Mouse (Mus musculus) spleen, embryonic (tissue): ENCODE data around the gene Asic3.

Experiments
- CTCF ChIA-PET: fragments of 350-600 bp; sonication (Branson Sonifier 250); formaldehyde crosslinking; loops from one replicate; lab custom pipeline; 2022; lab: Charles Lee

The Asic3 gene

GRCm38 (mm10) chr5:24416222-24416736 is 3.1 kb downstream of the Asic3 start:
- CTCF ChIA-PET: interaction anchor here (0.5 to 1.1 kb wide), 3 partner anchors 9 to 884 kb away, joined by 3 to 12 read pairs (median 3); no protein-coding TSS in a partner anchor

GRCm38 (mm10) chr5:24417587-24417986 is 4.4 kb downstream of the Asic3 start:
- CTCF ChIA-PET: no interaction called here

- CTCF ChIA-PET: interaction anchor here (0.8 kb wide), 1 partner anchor 14 kb away, joined by 3 read pairs; no protein-coding TSS in a partner anchor
These were observed 7.2 kb downstream of the Asic3 start for GRCm38 (mm10) chr5:24420381-24420780.

- CTCF ChIA-PET: no interaction called here
These were observed 10.2 kb downstream of the Asic3 start, which contains the start of the genes Cdk5 and Slc4a2 for GRCm38 (mm10) chr5:24423129-24424003. Cdk5 (minus strand) TSS chr5:24423530. Slc4a2 (plus strand) TSS chr5:24423837.

GRCm38 (mm10) chr5:24424004-24424781 is 11.0 kb downstream of the Asic3 start:
- CTCF ChIA-PET: no interaction called here

- CTCF ChIA-PET: interaction anchor here (0.8 kb wide), 1 partner anchor 8 kb away, joined by 3 read pairs; no protein-coding TSS in a partner anchor
These were observed 11.7 kb downstream of the Asic3 start for GRCm38 (mm10) chr5:24424861-24425411.

GRCm38 (mm10) chr5:24425421-24426036 is 12.3 kb downstream of the Asic3 start:
- CTCF ChIA-PET: interaction anchor here (0.7 to 0.8 kb wide), 2 partner anchors 9 to 22 kb away, joined by 3 read pairs; partner anchors contain the start of gene Tmub1

- CTCF ChIA-PET: interaction anchor here (0.5 to 0.7 kb wide), 2 partner anchors 22 to 50 kb away, joined by 3 read pairs; partner anchors contain the start of gene Tmub1
These were observed 12.8 kb downstream of the Asic3 start for GRCm38 (mm10) chr5:24426037-24426432.

- CTCF ChIA-PET: interaction anchor here (0.5 kb wide), 1 partner anchor 49 kb away, joined by 3 read pairs; no protein-coding TSS in a partner anchor
These were observed 13.5 kb downstream of the Asic3 start for GRCm38 (mm10) chr5:24426556-24427284.

- CTCF ChIA-PET: no interaction called here
These were observed 14.1 kb downstream of the Asic3 start for GRCm38 (mm10) chr5:24427285-24427633.

GRCm38 (mm10) chr5:24427981-24428402 is 14.8 kb downstream of the Asic3 start:
- CTCF ChIA-PET: no interaction called here

- CTCF ChIA-PET: no interaction called here
These were observed 15.4 kb downstream of the Asic3 start for GRCm38 (mm10) chr5:24428596-24428995.

- CTCF ChIA-PET: interaction anchor here (0.6 kb wide), 1 partner anchor 14 kb away, joined by 3 read pairs; no protein-coding TSS in a partner anchor
These were observed 20.8 kb downstream of the Asic3 start for GRCm38 (mm10) chr5:24433993-24434392.

- CTCF ChIA-PET: no interaction called here
These were observed 28.0 kb downstream of the Asic3 start for GRCm38 (mm10) chr5:24441187-24441586.

- CTCF ChIA-PET: no interaction called here
These were observed 28.8 kb downstream of the Asic3 start for GRCm38 (mm10) chr5:24442029-24442428.

GRCm38 (mm10) chr5:24443204-24443603 is 30.0 kb downstream of the Asic3 start:
- CTCF ChIA-PET: no interaction called here

GRCm38 (mm10) chr5:24443927-24444326 is 30.7 kb downstream of the Asic3 start:
- CTCF ChIA-PET: no interaction called here

GRCm38 (mm10) chr5:24444746-24445427 is 31.7 kb downstream of the Asic3 start, which contains the start of gene Fastk:
Fastk (minus strand) TSS chr5:24445287.
- CTCF ChIA-PET: no interaction called here

GRCm38 (mm10) chr5:24445428-24446080 is 32.4 kb downstream of the Asic3 start:
- CTCF ChIA-PET: no interaction called here
